Mouse (Mus musculus) testis, adult 2 months (tissue): ENCODE measurements around the gene Cxcl17.

Experiments
- CTCF ChIP-seq: fragments of 200-500 bp; IDR thresholded peaks from 2 replicates; pipeline ENCODE4 v1.5.1; 2012; ENCODE audit warnings: low read depth, mild to moderate bottlenecking, inconsistent platforms, low read length, moderate library complexity; ENCODE audit not compliant: control insufficient read depth, insufficient read depth, insufficient replicate concordance
- POLR2A ChIP-seq: fragments of 200-500 bp; IDR thresholded peaks from 2 replicates; pipeline ENCODE4 v1.6.1; 2012; ENCODE audit warnings: low read depth, mild to moderate bottlenecking, inconsistent platforms, low read length, moderate library complexity; ENCODE audit not compliant: control insufficient read depth

GRCm38 (mm10) chr7:25384318-25384717 is 28.4 kb downstream of the Cxcl17 start:
- TF ChIP-seq POLR2A (no peak), CTCF (no peak)
